Mouse (Mus musculus): ENCODE data around the gene Rap1gap2. TPM values are rescaled to one million over a fixed set of nuclear protein-coding genes. Genes with fewer than 3 reads are reported as not detected.
A peak's percentile ranks its signal among the peaks of the same experiment; 100 is the strongest.

Rap1gap2 gene
- polyA plus RNA-seq, 1 experiment from 2014 or later: 9.2 TPM

- H3K4me2 ChIP-seq (ENCODE audit: low read length): peak overlapping the region; percentile 53
- 0 out of 2 replicates have a peak, but pooled peaks cover 4% of the 10 kb centered on the region for H3K4me1 ChIP-seq (ENCODE audit: control insufficient read depth, insufficient read depth, low read length)
- no peaks in the 10 kb centered on the region for H3K27me3 ChIP-seq (ENCODE audit: control insufficient read depth, insufficient read depth, low read length)
- H3K36me3 ChIP-seq (ENCODE audit: control insufficient read depth, insufficient read depth, low read length): no peaks in the 10 kb centered on the region
- ATAC-seq (ENCODE audit: low FRiP score, low TSS enrichment) (peak; percentile 58), DNase-seq (peak; percentile 86)
- no peaks in the 10 kb centered on the region for H3K9me3 ChIP-seq (ENCODE audit: control insufficient read depth, low read length)
- 6% methylated on average over 16 of the region's 16 CpGs for WGBS
- peak overlapping the region; percentile 21 for H3K4me3 ChIP-seq (replicated peaks; ENCODE audit: low read depth, low read length)
- peak overlapping the region; percentile 72; the same call in 1 of the 2 replicates for H3K27ac ChIP-seq (replicated peaks; ENCODE audit: low read depth, low read length)
- H3K9ac ChIP-seq (replicated peaks; ENCODE audit: low read length): peak overlapping the region; percentile 21; the same call in 1 of the 2 replicates
These were observed 63.6 kb downstream of the Rap1gap2 start for GRCm38 (mm10) chr11:74546933-74547694.

DNA sequence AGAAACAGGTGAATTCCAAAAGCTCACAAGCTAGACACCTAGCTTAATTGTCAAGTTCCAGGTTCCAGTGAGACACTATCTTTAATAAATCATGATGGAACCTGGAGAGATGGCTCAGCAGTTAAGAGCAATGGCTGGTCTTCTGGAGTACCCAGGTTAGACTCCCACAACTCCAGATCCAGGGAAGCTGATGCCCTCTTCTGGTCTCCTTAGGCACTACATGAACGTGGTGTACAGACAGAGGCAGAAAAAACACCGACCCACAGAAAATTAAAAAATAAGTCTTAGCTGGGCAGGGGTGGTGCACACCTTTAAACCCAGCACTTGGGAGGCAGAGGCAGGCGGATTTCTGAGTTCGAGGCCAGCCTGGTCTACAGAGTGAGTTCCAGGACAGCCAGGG, 64.5 kb downstream of the Rap1gap2 start:
- ATAC-seq (ENCODE audit: low FRiP score, low TSS enrichment): no peak
- Histone ChIP-seq H3K27me3 (ENCODE audit: control insufficient read depth, insufficient read depth, low read length) (no peaks in the 10 kb centered on the region), H3K36me3 (ENCODE audit: control insufficient read depth, insufficient read depth, low read length) (no peaks in the 10 kb centered on the region), H3K9me3 (ENCODE audit: control insufficient read depth, low read length) (no peaks in the 10 kb centered on the region), H3K27ac (replicated peaks; ENCODE audit: low read depth, low read length) (no peak overlapping the region), H3K4me2 (ENCODE audit: low read length) (no peak overlapping the region), H3K9ac (replicated peaks; ENCODE audit: low read length) (no peak overlapping the region), H3K4me3 (replicated peaks; ENCODE audit: low read depth, low read length) (no peak overlapping the region), H3K4me1 (ENCODE audit: control insufficient read depth, insufficient read depth, low read length) (0 out of 2 replicates have a peak, but pooled peaks cover 4% of the 10 kb centered on the region)
- peak; percentile 76 for DNase-seq
- 48% methylated on average over 4 of the region's 4 CpGs for WGBS

GRCm38 (mm10) chr11:74545560-74545959, 65.2 kb downstream of the Rap1gap2 start:
- no peak for ATAC-seq (ENCODE audit: low FRiP score, low TSS enrichment)
- H3K4me2 ChIP-seq (ENCODE audit: low read length): no peak overlapping the region
- H3K27me3 ChIP-seq (ENCODE audit: control insufficient read depth, insufficient read depth, low read length): no peaks in the 10 kb centered on the region
- no peaks in the 10 kb centered on the region for H3K9me3 ChIP-seq (ENCODE audit: control insufficient read depth, low read length)
- 87% methylated on average over 2 of the region's 2 CpGs for WGBS
- H3K36me3 ChIP-seq (ENCODE audit: control insufficient read depth, insufficient read depth, low read length): no peaks in the 10 kb centered on the region
- 0 out of 2 replicates have a peak, but pooled peaks cover 4% of the 10 kb centered on the region for H3K4me1 ChIP-seq (ENCODE audit: control insufficient read depth, insufficient read depth, low read length)
- DNase-seq: no peak
- no peak overlapping the region for H3K4me3 ChIP-seq (replicated peaks; ENCODE audit: low read depth, low read length)
- no peak overlapping the region for H3K27ac ChIP-seq (replicated peaks; ENCODE audit: low read depth, low read length)
- H3K9ac ChIP-seq (replicated peaks; ENCODE audit: low read length): no peak overlapping the region

DNA sequence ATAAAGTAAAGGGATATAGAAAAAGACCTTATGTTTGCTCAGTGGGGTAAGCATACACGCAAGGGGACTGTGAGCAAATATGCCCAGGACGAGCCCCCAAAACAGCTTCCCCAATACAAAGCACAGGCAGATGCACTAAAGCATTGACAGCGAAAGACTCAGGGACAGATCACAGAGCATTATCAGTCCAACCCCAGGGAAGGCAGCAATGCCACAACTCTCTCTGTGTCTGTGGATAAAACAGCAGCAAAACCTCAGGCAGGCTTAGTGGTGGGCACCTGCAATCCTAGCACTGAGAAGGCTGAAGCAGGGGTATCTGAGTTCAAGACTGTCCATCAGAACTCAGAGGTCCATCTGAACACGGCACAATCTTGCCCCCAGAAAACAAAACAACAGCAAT, 73.4 kb downstream of the Rap1gap2 start:
- Histone ChIP-seq H3K4me2 (ENCODE audit: low read length) (no peak overlapping the region), H3K36me3 (ENCODE audit: control insufficient read depth, insufficient read depth, low read length) (no peaks in the 10 kb centered on the region), H3K4me1 (ENCODE audit: control insufficient read depth, insufficient read depth, low read length) (no peaks in the 10 kb centered on the region), H3K9me3 (ENCODE audit: control insufficient read depth, low read length) (no peaks in the 10 kb centered on the region), H3K27me3 (ENCODE audit: control insufficient read depth, insufficient read depth, low read length) (no peaks in the 10 kb centered on the region), H3K9ac (replicated peaks; ENCODE audit: low read length) (no peak overlapping the region), H3K4me3 (replicated peaks; ENCODE audit: low read depth, low read length) (no peak overlapping the region), H3K27ac (replicated peaks; ENCODE audit: low read depth, low read length) (no peak overlapping the region)
- 85% methylated on average over 4 of the region's 4 CpGs for WGBS
- ATAC-seq (ENCODE audit: low FRiP score, low TSS enrichment): no peak
- no peak for DNase-seq

DNA sequence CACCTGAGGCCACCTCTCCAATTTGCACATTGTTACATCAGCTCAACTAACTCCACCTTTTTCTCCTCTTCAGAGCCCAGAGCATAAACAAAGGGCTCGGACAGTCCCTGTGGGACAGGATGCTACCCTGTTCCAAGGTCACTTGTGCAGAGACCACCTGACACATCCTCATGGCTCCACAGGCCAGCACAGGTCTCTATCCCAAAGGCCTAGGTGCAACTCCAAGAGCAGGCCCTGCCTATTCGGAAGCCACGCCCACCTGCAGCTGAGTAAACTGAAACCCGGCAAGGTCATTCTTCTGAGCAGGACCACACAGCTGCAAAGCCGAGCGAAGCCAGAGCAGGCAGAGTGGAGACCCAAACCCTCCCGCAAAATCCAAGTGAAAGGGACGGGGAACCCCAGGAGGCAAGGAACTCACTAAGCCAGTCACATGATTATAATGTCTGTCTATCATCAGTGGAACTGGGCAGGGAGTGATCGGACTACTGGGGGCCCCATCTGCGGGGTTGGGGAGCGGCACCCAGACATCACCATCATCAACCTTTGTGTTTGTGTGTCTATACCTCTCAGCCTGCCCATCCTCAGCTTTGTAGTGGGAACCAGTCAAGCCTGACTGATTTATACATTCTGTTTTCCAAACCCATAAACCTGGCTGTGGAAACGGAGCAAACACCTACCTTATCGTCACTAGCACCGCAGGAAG, 74.4 kb downstream of the Rap1gap2 start:
- Histone ChIP-seq H3K9ac (replicated peaks; ENCODE audit: low read length) (no peak overlapping the region), H3K4me2 (ENCODE audit: low read length) (no peak overlapping the region), H3K4me3 (replicated peaks; ENCODE audit: low read depth, low read length) (no peak overlapping the region), H3K4me1 (ENCODE audit: control insufficient read depth, insufficient read depth, low read length) (0 out of 2 replicates have a peak, but pooled peaks cover 4% of the 10 kb centered on the region), H3K27ac (replicated peaks; ENCODE audit: low read depth, low read length) (no peak overlapping the region), H3K27me3 (ENCODE audit: control insufficient read depth, insufficient read depth, low read length) (no peaks in the 10 kb centered on the region), H3K36me3 (ENCODE audit: control insufficient read depth, insufficient read depth, low read length) (no peaks in the 10 kb centered on the region), H3K9me3 (ENCODE audit: control insufficient read depth, low read length) (no peaks in the 10 kb centered on the region)
- no peak for ATAC-seq (ENCODE audit: low FRiP score, low TSS enrichment)
- WGBS: 29% methylated on average over 14 of the region's 14 CpGs
- DNase-seq: peak; percentile 31

DNA sequence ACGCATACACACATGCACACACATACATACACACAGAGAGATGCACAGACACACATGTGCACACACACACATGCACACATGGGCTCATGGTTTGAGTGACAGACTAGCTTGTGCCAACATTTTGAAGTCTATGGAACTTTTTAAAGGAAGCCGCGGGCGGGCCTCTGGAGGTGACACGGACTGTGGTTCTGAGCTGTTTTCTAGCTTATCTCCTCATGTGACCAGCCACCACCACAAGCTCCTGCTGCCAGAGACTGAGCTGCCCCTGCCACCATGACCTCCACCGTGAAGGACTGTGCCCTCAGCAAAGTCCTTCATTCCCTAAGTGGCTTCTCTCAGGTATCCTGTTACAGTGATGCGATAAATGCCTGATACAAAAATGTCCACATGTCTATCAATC, 76.3 kb downstream of the Rap1gap2 start:
- H3K27me3 ChIP-seq (ENCODE audit: control insufficient read depth, insufficient read depth, low read length): no peaks in the 10 kb centered on the region
- no peak overlapping the region for H3K4me3 ChIP-seq (replicated peaks; ENCODE audit: low read depth, low read length)
- no peak overlapping the region for H3K9ac ChIP-seq (replicated peaks; ENCODE audit: low read length)
- no peak overlapping the region for H3K4me2 ChIP-seq (ENCODE audit: low read length)
- no peaks in the 10 kb centered on the region for H3K36me3 ChIP-seq (ENCODE audit: control insufficient read depth, insufficient read depth, low read length)
- H3K4me1 ChIP-seq (ENCODE audit: control insufficient read depth, insufficient read depth, low read length): 0 out of 2 replicates have a peak, but pooled peaks cover 4% of the 10 kb centered on the region
- WGBS: 92% methylated on average over 7 of the region's 7 CpGs
- H3K27ac ChIP-seq (replicated peaks; ENCODE audit: low read depth, low read length): no peak overlapping the region
- H3K9me3 ChIP-seq (ENCODE audit: control insufficient read depth, low read length): no peaks in the 10 kb centered on the region
- DNase-seq: no peak
- no peak for ATAC-seq (ENCODE audit: low FRiP score, low TSS enrichment)

GRCm38 (mm10) chr11:74533050-74533449, 77.7 kb downstream of the Rap1gap2 start:
- Histone ChIP-seq H3K9me3 (ENCODE audit: control insufficient read depth, low read length) (no peaks in the 10 kb centered on the region), H3K27me3 (ENCODE audit: control insufficient read depth, insufficient read depth, low read length) (no peaks in the 10 kb centered on the region), H3K36me3 (ENCODE audit: control insufficient read depth, insufficient read depth, low read length) (no peaks in the 10 kb centered on the region), H3K9ac (replicated peaks; ENCODE audit: low read length) (no peak overlapping the region), H3K4me1 (ENCODE audit: control insufficient read depth, insufficient read depth, low read length) (0 out of 2 replicates have a peak, but pooled peaks cover 4% of the 10 kb centered on the region), H3K27ac (replicated peaks; ENCODE audit: low read depth, low read length) (no peak overlapping the region), H3K4me3 (replicated peaks; ENCODE audit: low read depth, low read length) (no peak overlapping the region), H3K4me2 (ENCODE audit: low read length) (no peak overlapping the region)
- no peak for ATAC-seq (ENCODE audit: low FRiP score, low TSS enrichment)
- no peak for DNase-seq
- WGBS: 99% methylated on average over 2 of the region's 2 CpGs

GRCm38 (mm10) chr11:74532401-74532800, 78.3 kb downstream of the Rap1gap2 start:
- H3K27me3 ChIP-seq (ENCODE audit: control insufficient read depth, insufficient read depth, low read length): no peaks in the 10 kb centered on the region
- no peak for DNase-seq
- ATAC-seq (ENCODE audit: low FRiP score, low TSS enrichment): no peak
- H3K27ac ChIP-seq (replicated peaks; ENCODE audit: low read depth, low read length): no peak overlapping the region
- H3K9me3 ChIP-seq (ENCODE audit: control insufficient read depth, low read length): no peaks in the 10 kb centered on the region
- WGBS: 62% methylated on average over 4 of the region's 4 CpGs
- 0 out of 2 replicates have a peak, but pooled peaks cover 4% of the 10 kb centered on the region for H3K4me1 ChIP-seq (ENCODE audit: control insufficient read depth, insufficient read depth, low read length)
- no peak overlapping the region for H3K4me2 ChIP-seq (ENCODE audit: low read length)
- no peaks in the 10 kb centered on the region for H3K36me3 ChIP-seq (ENCODE audit: control insufficient read depth, insufficient read depth, low read length)
- H3K9ac ChIP-seq (replicated peaks; ENCODE audit: low read length): no peak overlapping the region
- H3K4me3 ChIP-seq (replicated peaks; ENCODE audit: low read depth, low read length): no peak overlapping the region
